Mouse (Mus musculus): Measurements from ENCODE around the gene Qrfp.

Qrfp gene

GRCm38 (mm10) chr2:31770781-31771441 lies 39.5 kb downstream of the Qrfp start:
- peak; percentile 96 for DNase-seq (ENCODE audit: low read depth, low spot score)

- peak; percentile 73 for DNase-seq (ENCODE audit: low read depth, low spot score)
Measured at GRCm38 (mm10) chr2:31769631-31770111, 40.7 kb downstream of the Qrfp start.

- no peak for DNase-seq (ENCODE audit: low read depth, low spot score)
Measured at GRCm38 (mm10) chr2:31769115-31769514, 41.3 kb downstream of the Qrfp start.

DNA sequence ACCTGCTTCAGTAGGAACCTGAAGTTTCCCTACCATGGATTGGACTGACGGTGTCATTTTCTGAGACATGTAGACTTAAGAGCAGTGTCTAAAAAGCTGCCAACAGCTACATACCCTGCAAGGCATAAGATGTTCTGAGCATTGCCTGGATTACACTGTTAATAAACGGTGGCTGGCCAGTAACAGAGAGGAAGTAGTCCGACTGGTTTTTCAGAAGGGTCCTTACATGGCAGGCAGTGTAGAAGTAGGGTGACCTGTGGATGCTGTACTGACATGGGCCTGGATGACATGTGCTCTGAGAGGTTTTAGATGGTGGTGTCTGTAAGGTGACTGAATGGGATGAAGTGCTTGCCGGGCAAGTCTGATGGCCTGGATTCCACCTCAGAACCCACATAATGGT lies 42.6 kb downstream of the Qrfp start:
- DNase-seq (ENCODE audit: low read depth, low spot score) = no peak

DNA sequence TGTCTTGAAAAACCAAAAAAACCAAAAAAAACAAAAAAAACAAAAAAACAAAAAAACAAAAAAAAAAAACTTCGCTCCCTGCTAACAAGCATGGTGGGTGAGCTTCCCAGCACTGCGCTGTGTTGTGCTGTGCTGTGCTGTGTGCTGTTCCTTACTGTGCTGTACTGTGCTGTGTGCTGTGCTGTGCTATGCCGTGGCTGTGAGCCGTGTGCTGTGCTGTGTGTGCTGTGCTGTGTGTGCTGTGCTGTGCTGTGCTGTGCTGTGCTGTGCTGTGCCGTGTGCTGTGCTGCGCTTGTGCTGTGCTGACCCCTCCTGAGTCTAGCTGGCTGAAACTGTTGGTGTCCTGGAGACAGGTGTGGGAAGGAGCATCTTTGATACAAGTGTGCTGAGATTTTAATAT lies 43.3 kb downstream of the Qrfp start:
- DNase-seq (ENCODE audit: low read depth, low spot score) = no peak

GRCm38 (mm10) chr2:31763271-31763670 lies 47.1 kb downstream of the Qrfp start:
- DNase-seq (ENCODE audit: low read depth, low spot score) = no peak

DNA sequence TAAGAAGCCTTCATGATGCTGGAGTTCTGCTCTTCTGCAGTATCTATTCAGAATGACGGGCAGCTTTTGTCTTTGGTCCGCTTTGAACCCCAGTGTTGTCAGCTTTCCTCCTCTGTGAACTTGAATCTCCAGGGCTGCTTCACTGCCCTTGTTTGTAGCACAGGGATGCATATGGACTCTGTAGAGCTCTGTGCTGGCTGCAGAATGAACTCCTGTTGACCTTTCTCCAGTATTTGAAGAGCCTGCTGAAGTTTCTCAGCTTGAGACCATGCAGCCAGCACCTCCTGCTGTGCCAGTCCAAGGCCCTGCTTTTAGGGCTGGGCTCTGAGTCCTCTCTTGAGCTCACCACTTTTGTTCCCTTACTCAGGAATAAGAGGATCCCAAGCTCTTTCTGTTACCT lies 47.5 kb downstream of the Qrfp start:
- DNase-seq (ENCODE audit: low read depth, low spot score) = no peak

DNA sequence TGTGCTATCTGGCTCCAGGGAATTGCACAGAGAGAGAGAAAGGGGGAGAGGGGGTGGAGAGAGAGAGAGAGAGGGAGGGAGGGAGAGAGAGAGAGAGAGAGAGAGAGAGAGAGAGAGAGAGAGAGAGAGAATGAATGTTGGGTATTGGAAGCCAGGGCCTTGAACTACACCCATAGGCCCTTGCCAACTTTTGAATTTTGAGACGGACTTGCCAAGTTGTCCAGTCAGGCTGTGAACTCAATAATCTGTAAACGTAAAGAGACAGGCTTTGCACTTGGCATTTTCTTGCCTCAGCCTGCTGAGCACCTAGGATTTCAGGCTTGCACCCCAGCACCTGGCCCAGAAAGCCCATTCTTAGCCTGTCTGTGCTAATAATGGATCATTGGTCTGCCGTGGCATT lies 48.2 kb downstream of the Qrfp start:
- DNase-seq (ENCODE audit: low read depth, low spot score) = no peak

- no peak for DNase-seq (ENCODE audit: low read depth, low spot score)
Measured at GRCm38 (mm10) chr2:31761585-31761984, 48.8 kb downstream of the Qrfp start.

DNA sequence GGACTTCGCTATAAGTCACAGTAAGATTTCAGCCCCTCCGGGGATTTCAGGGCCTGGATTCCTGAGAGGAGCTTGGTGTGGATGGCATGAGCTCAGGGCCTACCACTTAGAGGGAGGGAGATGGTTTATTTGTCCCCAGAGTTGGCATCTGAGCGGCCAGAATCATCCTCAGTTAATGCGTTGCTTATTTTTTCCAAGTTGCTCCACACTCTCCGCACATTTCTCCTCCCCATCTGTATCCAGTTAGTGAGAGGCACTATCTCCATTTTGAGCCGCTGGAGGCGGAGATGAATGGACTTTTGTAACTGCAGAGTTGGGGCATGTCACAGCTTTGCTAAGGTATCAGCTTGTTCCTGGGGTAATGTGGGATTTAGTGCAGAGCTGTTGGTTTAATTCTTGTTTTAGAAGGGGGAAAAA lies 49.3 kb downstream of the Qrfp start:
- no peak for DNase-seq (ENCODE audit: low read depth, low spot score)

GRCm38 (mm10) chr2:31760486-31760885 lies 49.9 kb downstream of the Qrfp start:
- DNase-seq (ENCODE audit: low read depth, low spot score) = no peak

DNA sequence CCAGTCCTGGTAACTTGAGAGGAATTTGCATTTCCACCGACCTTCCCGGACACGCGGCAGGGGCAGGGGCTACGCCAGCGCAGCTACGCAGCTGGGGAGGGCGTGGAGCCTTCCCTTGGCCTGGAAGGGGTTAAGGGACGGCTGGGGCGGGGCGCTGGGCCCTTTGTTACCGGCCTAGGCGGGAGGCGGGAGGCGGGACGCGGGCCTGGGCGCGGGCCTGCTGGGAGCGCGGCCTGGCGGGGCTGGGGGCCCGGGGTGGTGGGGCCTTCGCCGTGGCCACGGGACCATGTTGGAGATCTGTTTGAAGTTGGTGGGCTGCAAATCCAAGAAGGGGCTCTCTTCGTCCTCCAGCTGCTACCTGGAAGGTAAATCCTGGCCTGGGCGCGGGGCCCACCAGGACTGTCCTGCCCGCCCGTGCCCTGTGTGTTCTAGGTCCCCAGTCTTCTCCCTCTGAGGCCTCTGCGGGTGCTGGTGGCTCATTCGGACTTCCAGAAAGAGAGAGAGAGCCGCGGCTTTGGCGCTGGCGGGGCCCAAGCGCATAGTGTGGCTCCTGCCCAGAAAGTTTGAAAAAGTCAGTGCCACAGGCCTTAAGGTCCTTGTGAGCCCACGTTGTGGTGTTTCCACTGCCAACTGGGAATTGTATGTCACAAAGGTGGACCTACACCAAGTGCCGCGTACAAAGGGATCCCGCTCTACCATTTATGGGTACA lies 50.5 kb downstream of the Qrfp start:
- DNase-seq (ENCODE audit: low read depth, low spot score) = peak; percentile 64

DNA sequence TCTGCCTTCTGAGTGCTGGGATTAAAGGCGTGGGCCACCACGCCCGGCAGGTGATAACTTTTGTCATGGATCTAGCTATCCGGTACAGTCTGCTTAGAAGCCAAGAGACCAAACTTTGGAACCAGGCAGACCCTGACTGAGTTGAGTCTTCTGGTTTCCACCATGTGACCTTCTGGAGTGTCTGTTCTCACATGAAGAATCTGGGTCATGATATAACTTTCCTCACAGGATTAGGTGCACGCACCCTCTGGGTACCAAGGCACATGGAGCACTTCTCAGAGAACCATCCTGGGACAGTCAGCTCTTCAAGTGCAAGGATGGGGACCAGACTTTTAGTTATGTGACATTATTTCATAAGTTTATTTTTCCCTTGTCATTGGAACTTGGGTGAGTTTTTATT lies 51.4 kb downstream of the Qrfp start:
- DNase-seq (ENCODE audit: low read depth, low spot score) = peak; percentile 71

- no peak for DNase-seq (ENCODE audit: low read depth, low spot score)
Measured at GRCm38 (mm10) chr2:31757472-31757871, 52.9 kb downstream of the Qrfp start.

Data from skeletal muscle tissue, adult 2 months (tissue).